Mouse (Mus musculus) neural tube, embryonic 13.5 days (tissue): ENCODE results near the gene Pax4. TPM values are rescaled to one million over a fixed set of nuclear protein-coding genes. Genes with fewer than 3 reads are reported as not detected.
A peak's percentile ranks its signal among the peaks of the same experiment; 100 is the strongest.

ENCODE experiments used
- ATAC-seq: fragments of 200-750 bp; cut with Nextera tagmentation; 2 replicates; pipeline ENCODE4 v1.8.0; 2017; ENCODE audit warnings: low read depth, mild to moderate bottlenecking, moderate TSS enrichment, moderate library complexity
- H3K27ac ChIP-seq: fragments of 300-500 bp; sonication (generic); replicated peaks from 2 replicates; pipeline ENCODE4 v1.5.1; 2015; ENCODE audit warnings: moderate library complexity, mild to moderate bottlenecking, inconsistent platforms
- H3K27me3 ChIP-seq: fragments of 300-500 bp; sonication (generic); 2 replicates; pipeline ENCODE4 v1.6.1; 2015; ENCODE audit warnings: mild to moderate bottlenecking, inconsistent platforms
- H3K36me3 ChIP-seq: fragments of 300-500 bp; sonication (generic); 2 replicates; pipeline ENCODE4 v1.6.1; 2015; ENCODE audit warnings: mild to moderate bottlenecking, inconsistent platforms
- H3K4me1 ChIP-seq: fragments of 300-500 bp; sonication (generic); replicated peaks from 2 replicates; pipeline ENCODE4 v1.6.1; 2015; ENCODE audit warnings: inconsistent platforms
- H3K4me2 ChIP-seq: fragments of 300-500 bp; sonication (generic); 2 replicates; pipeline ENCODE4 v1.6.1; 2015; ENCODE audit warnings: inconsistent platforms, mild to moderate bottlenecking, moderate library complexity
- H3K4me3 ChIP-seq: fragments of 300-500 bp; sonication (generic); 2 replicates; pipeline ENCODE4 v1.5.1; 2015; ENCODE audit warnings: mild to moderate bottlenecking, inconsistent platforms
- H3K9ac ChIP-seq: fragments of 300-500 bp; sonication (generic); 2 replicates; pipeline ENCODE4 v1.6.1; 2015; ENCODE audit warnings: moderate library complexity, mild to moderate bottlenecking, inconsistent platforms
- H3K9me3 ChIP-seq: fragments of 300-500 bp; sonication (generic); 2 replicates; pipeline ENCODE4 v1.6.1; 2016; ENCODE audit warnings: inconsistent platforms
- WGBS: fragments of 180-500 bp; shearing (Covaris S2); methylation state at CpG from one replicate; pipeline ENCODE4 v1.1.7; 2015; 5-methylcytosine and 5-hydroxymethylcytosine counted together
- polyA plus RNA-seq: library from polyadenylated mRNA; unstranded; fragments of >200 nt; fragmentation: Nextera tagmentation; extraction: Ambion mirVana; gene quantifications from 2 replicates; pipeline ENCODE4 v1.2.1, GENCODE M21; 2015

The Pax4 gene
- not detected in 2 replicates for polyA plus RNA-seq

DNA sequence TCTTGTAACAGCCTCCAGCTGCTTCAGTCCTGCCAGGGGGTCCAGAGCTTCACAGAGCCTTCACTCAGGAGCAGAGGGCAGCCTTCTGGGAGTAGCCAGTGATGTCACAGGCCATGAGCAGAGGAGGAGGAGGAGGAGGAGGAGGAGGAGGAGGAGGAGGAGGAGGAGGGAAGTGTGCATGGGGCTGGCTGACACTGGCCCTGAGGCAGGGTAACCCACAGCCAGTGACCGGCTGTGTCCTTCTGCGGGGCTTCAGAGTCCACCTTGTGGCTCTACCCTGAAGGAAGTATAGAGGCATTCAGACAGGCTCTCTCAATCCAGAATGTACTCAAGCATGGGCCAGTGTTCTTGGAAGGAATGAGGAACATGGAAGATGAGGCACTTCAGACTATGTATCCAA lies at the start of gene Pax4:
Gene Pax4, minus strand, starts transcription at position 101 of the 400 bp plus-strand sequence.
- Histone ChIP-seq H3K4me1 (peaks cover 10% of the 10 kb centered on the region), H3K9me3 (no peaks in the 10 kb centered on the region), H3K27ac (no peak within 1 kb of the TSS), H3K4me3 (no peak within 1 kb of the TSS), H3K27me3 (peaks cover 36% of the 10 kb centered on the region), H3K4me2 (no peak within 1 kb of the TSS), H3K9ac (no peak within 1 kb of the TSS), H3K36me3 (no peaks in the 10 kb centered on the region)
- 65% methylated on average over 2 of the region's 2 CpGs for WGBS
- ATAC-seq: no peak

DNA sequence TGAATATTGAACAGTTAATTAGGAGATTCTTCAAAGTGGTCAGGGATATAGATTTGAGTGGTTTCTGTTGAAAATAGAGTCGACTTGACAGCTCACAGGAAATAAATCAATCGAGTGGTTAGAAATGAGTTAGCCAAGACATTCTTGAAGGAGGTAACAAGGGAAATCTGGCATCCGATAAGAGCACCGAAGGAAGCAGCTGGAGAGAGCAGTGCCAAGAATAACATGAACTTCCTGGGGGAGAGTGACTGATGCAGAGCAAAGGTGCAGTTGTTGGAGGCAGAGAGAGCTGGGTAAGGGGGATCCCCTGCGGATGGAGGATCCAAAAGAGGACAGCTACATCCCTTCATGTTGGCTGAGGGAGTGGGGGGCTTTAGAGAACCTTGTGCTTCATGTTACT lies 48.7 kb upstream of the Pax4 start:
- Histone ChIP-seq H3K9me3 (no peaks in the 10 kb centered on the region), H3K4me2 (no peak overlapping the region), H3K4me3 (no peak overlapping the region), H3K27me3 (no peaks in the 10 kb centered on the region), H3K27ac (no peak overlapping the region), H3K9ac (no peak overlapping the region), H3K4me1 (no peaks in the 10 kb centered on the region), H3K36me3 (peaks cover 10% of the 10 kb centered on the region)
- ATAC-seq: no peak
- 83% methylated on average over 5 of the region's 5 CpGs for WGBS

DNA sequence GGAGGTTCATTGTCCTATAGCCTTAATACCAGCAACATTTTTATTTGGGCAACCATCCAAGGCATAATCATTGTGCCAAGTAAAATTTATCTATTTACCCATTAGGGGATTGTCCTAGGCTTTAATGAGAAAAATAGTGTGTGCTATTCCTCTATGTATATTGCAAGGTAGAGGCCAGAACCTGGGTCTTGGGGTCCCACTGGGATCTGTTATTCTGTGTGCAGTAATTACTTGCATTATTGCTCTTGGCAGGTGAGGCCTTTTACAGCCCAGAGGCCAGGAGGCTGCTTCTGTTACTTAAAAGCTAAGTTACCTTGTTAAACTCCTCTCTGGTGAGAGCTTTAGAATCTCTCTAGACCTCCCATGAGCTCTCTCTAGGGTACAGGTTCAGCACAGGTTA lies 42.0 kb upstream of the Pax4 start:
- ATAC-seq: peak; percentile 43; the same call in 1 of the 2 replicates
- Histone ChIP-seq H3K4me2 (no peak overlapping the region), H3K9ac (no peak overlapping the region), H3K27me3 (no peaks in the 10 kb centered on the region), H3K36me3 (peaks cover 19% of the 10 kb centered on the region), H3K4me1 (peaks cover 16% of the 10 kb centered on the region), H3K4me3 (no peak overlapping the region), H3K9me3 (no peaks in the 10 kb centered on the region), H3K27ac (no peak overlapping the region)

DNA sequence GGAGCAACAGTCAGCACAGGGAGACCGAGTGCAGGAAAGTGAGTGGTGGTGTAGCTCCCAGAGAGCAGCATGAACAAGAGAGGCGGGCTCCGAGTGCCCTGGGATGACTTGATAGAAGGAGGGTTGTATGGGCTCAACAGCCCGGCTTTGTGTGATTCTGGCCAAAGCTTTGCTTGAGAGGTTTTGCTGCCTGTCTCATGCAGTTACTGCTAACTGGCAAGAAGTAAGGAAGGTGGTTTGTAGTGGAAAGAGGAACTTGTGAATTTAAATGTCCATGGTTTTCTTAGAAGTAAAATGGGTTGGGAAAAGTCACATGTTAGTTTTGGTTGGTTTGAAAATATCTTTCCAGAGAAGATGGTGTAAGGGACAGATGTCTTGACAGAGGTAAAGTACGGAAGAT lies 41.5 kb upstream of the Pax4 start:
- 90% methylated on average over 5 of the region's 5 CpGs for WGBS
- no peaks in the 10 kb centered on the region for H3K9me3 ChIP-seq
- no peaks in the 10 kb centered on the region for H3K27me3 ChIP-seq
- no peak overlapping the region for H3K27ac ChIP-seq
- H3K9ac ChIP-seq: no peak overlapping the region
- no peak overlapping the region for H3K4me3 ChIP-seq
- no peak overlapping the region for H3K4me2 ChIP-seq
- H3K36me3 ChIP-seq: peaks cover 19% of the 10 kb centered on the region
- peaks cover 17% of the 10 kb centered on the region for H3K4me1 ChIP-seq
- no peak for ATAC-seq

DNA sequence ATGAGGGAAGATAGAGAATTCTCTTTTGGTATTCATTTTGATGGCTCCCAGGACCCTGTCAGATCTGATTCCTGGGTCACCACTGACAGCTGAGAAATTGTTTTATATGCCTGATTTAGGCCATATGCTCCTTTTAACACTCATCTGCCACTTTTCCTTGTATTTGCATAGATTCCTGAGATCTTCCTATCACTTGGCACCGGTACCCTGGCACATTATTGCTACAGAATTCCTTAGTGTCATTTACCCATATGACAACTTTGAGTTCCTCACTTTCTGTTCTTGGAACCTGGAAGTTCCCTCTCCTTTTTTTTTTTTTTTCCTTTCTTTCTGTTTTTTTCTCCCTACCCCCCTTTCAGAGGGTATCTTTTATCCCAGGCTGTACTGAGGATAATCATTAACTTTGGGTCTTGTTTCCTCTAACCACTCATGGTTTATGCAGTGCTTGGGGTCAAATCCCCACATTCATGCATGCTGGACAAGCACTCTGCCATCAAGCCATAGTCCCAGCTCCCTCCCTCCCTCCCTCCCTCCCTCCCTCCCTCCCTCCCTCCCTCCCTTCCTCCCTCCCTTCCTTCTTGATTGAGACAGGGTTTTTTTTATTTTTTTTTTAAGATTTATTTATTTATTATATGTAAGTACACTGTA lies 39.2 kb upstream of the Pax4 start:
- Histone ChIP-seq H3K36me3 (peaks cover 12% of the 10 kb centered on the region), H3K9me3 (no peaks in the 10 kb centered on the region), H3K4me3 (no peak overlapping the region), H3K9ac (no peak overlapping the region), H3K27me3 (no peaks in the 10 kb centered on the region), H3K4me1 (peaks cover 28% of the 10 kb centered on the region), H3K4me2 (no peak overlapping the region), H3K27ac (no peak overlapping the region)
- WGBS: 77% methylated on average over 1 of the region's 1 CpGs
- no peak for ATAC-seq

DNA sequence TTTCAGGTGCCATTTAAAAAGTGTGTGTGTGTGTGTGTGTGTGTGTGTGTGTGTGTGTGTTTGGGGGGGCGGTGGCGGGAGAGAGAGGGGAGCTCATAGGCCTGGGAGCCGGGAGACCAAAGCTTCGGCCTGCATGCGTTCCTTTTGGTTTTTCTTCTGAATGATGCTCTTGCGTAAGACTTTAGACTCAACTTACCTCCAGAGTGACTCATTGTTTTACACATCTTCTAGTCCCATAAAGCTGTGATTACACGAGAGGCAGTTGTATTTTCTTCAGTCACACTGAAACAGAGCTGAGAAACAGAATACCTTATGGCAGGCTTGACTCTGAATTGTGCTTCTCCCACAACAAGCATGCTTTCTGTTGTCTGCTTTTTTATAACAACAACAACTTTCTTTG lies 37.8 kb upstream of the Pax4 start:
- H3K9me3 ChIP-seq: no peaks in the 10 kb centered on the region
- H3K4me3 ChIP-seq: no peak overlapping the region
- H3K9ac ChIP-seq: no peak overlapping the region
- 90% methylated on average over 7 of the region's 7 CpGs for WGBS
- ATAC-seq: no peak
- no peak overlapping the region for H3K27ac ChIP-seq
- no peak overlapping the region for H3K4me2 ChIP-seq
- H3K4me1 ChIP-seq: peaks cover 42% of the 10 kb centered on the region
- no peaks in the 10 kb centered on the region for H3K27me3 ChIP-seq
- peaks cover 8% of the 10 kb centered on the region; the same call in 1 of the 2 replicates for H3K36me3 ChIP-seq

DNA sequence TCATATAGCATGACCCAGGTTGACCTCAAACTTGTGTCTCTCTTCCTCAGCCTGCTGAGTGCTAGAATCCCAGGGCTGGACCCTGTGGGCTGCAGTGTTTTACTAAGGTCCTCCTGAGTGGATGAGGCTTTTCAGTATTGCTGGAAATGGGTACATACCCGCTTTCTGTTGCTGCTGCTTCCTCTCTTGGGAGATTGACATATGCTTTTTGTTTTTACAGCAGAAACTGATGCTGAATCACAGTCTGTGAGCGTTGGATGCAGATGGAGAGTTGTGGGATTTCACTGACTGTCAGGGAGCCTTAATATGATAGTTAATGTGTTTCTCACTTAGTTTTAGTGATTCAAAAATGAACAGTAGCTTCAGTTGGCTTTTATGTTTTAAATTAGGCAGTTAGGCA lies 37.3 kb upstream of the Pax4 start:
- H3K27me3 ChIP-seq: no peaks in the 10 kb centered on the region
- no peak for ATAC-seq
- no peak overlapping the region for H3K4me2 ChIP-seq
- H3K9me3 ChIP-seq: no peaks in the 10 kb centered on the region
- H3K4me1 ChIP-seq: peaks cover 46% of the 10 kb centered on the region
- peaks cover 8% of the 10 kb centered on the region; the same call in 1 of the 2 replicates for H3K36me3 ChIP-seq
- 81% methylated on average over 2 of the region's 2 CpGs for WGBS
- H3K9ac ChIP-seq: no peak overlapping the region
- H3K4me3 ChIP-seq: no peak overlapping the region
- H3K27ac ChIP-seq: no peak overlapping the region

DNA sequence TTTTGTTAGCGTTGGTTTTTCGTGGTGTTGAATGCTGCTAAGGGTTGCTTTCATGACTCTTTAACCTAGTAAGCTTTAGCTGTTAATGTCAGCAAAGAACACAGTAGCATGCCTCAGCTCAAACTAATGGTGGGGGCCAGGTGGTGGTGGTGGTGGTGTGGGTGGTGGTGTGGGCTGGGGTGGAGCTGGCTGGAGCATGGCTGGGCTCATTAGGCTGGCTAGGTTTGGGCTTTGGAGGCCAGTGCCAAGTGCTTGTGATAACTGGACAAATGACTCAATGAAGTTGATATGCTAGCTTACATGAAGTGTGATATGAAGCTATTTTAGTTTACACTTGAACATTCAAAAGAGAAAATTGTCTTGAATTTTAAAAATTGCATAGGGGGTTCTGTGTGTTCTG lies 36.9 kb upstream of the Pax4 start:
- WGBS: 96% methylated on average over 2 of the region's 2 CpGs

DNA sequence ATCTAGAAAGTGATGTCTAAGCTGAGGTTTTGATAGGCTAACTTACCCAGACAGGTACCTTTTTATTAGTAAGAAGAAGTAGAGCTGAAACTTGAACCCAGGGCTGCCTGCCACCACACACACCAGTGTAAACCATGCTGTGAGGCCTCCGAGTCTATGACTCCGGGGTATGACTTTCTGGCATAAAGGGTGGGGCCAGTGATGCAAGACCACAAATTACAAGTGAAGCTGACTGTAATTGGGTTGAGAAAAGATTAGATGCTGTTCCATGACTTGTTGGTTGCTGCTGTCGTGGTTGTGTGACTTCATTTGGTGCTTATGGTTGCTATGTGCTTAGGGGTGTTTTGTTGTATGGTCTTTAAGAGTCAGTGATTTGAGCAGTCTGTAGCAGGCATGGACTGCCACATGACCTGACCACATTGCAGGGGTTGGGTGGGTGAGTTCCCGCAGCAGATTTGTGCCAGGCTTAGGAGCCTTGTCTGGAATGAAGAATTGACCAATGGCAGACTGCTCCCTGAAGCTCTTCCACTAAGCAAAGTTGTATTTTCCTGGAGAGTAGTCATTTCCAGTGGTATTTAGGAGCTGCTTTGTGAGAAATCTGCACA lies 33.7 kb upstream of the Pax4 start:
- Histone ChIP-seq H3K4me2 (no peak overlapping the region), H3K9ac (peak overlapping the region; percentile 34; the same call in 1 of the 2 replicates), H3K27ac (no peak overlapping the region), H3K27me3 (no peaks in the 10 kb centered on the region), H3K4me1 (peaks cover 49% of the 10 kb centered on the region), H3K9me3 (no peaks in the 10 kb centered on the region), H3K36me3 (no peaks in the 10 kb centered on the region), H3K4me3 (no peak overlapping the region)
- ATAC-seq: no peak
- WGBS: 77% methylated on average over 4 of the region's 4 CpGs

More for the DNA sequence above, 36.9 kb upstream of the Pax4 start:
- Histone ChIP-seq H3K27me3 (no peaks in the 10 kb centered on the region), H3K4me3 (no peak overlapping the region), H3K27ac (no peak overlapping the region), H3K36me3 (peaks cover 8% of the 10 kb centered on the region; the same call in 1 of the 2 replicates), H3K9ac (no peak overlapping the region), H3K4me2 (no peak overlapping the region), H3K4me1 (peaks cover 46% of the 10 kb centered on the region), H3K9me3 (no peaks in the 10 kb centered on the region)
- ATAC-seq: no peak

DNA sequence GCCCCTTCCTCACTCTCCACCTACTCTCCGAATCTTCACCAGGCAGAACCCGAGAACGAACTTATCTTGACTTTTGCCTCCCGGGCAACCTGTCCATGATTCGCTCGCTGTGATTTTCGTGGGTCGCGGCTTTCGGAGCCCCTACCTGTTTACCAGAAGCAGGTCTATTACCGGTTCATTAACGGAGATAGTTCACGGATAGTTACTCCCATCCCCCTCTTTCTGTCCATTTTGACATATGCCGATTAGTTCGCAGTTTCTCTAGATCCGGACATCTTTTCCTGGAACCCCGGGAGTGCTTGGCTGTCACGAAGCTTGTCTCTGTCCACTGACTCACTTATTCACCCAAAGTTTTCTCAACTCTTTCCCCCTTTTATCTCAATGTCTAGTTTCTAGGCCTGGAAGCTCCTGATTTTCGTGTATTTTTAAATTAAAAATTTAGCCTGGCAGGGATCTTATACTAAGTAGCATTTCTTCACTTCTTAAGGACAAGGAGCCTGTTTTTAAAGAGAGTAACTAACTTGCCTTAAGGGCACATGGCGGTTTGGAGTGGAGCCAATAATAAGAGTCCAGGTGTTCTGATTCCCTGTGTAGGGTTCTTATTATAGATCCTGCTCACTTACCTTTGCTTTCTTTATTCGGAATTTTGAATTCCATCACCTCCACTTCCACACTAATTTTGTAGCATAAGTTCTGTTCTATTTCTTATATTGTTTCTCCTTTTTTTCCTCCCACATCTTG lies 31.8 kb upstream of the Pax4 start:
- no peak for ATAC-seq
- no peaks in the 10 kb centered on the region for H3K9me3 ChIP-seq
- 7% methylated on average over 21 of the region's 21 CpGs for WGBS
- no peaks in the 10 kb centered on the region for H3K36me3 ChIP-seq
- peak overlapping the region; percentile 95 for H3K4me3 ChIP-seq
- peaks cover 44% of the 10 kb centered on the region for H3K4me1 ChIP-seq
- H3K4me2 ChIP-seq: peak overlapping the region; percentile 90
- H3K27ac ChIP-seq: peak overlapping the region; percentile 78
- H3K27me3 ChIP-seq: no peaks in the 10 kb centered on the region
- peak overlapping the region; percentile 90 for H3K9ac ChIP-seq

DNA sequence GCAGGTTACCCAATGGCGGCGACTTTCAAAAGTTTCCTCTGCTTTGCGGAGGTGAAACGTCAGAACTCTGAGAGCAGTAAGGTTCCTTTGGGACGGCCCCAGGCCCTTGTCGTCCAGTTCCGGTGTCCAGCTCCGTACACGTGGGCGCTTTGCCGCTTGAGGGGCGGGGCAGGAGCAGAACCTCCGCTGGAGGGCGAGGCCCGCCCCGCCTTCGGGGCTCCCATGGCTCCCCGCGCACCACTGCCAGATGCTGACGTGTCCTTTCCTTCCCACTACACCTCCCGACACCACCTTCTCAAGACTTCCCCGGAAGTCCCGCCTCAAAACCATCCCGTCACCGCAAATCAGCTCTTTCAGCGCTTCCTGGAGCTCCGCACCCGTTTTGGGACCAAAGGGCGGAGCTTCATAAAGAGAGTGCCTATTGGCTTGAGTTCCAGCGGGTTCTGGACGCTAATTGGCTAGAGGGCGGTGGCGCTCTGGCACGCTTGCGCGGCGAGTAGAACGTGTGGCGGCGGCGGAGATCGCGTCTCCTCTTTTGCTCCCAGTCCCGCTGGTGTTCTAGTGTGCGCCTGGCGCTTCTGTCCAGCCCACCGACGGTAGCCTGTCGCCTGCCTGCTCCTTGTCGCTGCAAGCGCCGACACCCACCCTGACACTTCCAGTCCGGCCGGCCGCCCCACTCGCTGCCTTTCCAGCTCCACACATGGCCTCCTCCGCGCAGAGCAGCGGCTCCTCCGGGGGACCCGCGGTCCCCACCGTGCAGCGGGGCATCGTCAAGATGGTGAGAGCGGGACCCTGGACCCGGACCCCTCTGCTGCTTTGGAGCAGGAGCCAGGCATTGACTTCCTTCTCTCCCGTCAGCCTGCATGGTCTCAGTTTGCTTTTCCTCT lies 31.0 kb upstream of the Pax4 start:
- ATAC-seq: peak; percentile 99

More for the DNA sequence above, 31.0 kb upstream of the Pax4 start:
- H3K36me3 ChIP-seq: no peaks in the 10 kb centered on the region
- H3K4me3 ChIP-seq: peak overlapping the region; percentile 95
- H3K9me3 ChIP-seq: no peaks in the 10 kb centered on the region
- peak overlapping the region; percentile 78 for H3K27ac ChIP-seq
- WGBS: under 1% methylated on average over 68 of the region's 68 CpGs
- peak overlapping the region; percentile 90 for H3K9ac ChIP-seq
- peaks cover 44% of the 10 kb centered on the region for H3K4me1 ChIP-seq
- no peaks in the 10 kb centered on the region for H3K27me3 ChIP-seq
- H3K4me2 ChIP-seq: peak overlapping the region; percentile 90
